In the genomic region with DNA sequence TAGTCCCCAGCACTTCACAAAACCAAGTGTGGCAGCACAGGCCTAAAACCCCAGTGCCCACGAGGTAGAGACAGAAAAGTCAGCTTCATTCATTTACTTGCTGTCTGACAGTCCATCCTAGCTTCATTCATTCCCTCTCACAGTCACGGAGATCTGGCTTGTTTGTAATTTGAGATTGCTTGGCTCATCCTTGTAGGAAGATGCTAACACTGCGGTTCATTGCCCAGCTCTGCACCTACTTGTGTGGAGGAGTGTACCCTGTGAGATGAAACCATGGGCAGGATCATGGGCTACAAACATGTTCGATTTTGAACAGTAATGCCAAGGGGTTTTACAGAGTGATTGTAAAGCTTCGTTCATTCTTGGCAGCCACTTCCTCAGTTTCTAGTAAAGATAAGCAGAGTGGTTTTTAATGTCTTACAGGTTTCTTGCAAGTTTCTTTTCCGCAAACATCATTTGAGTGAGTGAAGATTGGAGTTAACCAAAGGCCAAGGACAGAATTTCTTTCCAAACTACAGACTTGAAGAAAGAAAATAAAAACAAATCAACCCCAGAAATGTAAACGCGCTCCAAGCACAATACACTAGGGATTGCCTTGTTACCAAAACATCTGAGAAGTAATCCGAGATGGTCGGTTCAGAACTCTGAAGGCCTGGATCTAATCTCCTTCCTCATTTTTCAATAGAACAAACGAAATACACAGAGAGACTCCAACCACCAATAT, we compare ENCODE assay signal across 15 mouse cellular contexts. TPM values are rescaled to one million over a fixed set of nuclear protein-coding genes. Genes with fewer than 3 reads are reported as not detected.
A peak's percentile ranks its signal among the peaks of the same experiment; 100 is the strongest.
DNase-seq lines count a peak whose midpoint lies in the region; ATAC-seq lines count a peak whose summit lies in the region.
"Had no signal": no experiment of that assay in that cellular context is flagged by ENCODE, and none has a peak within 500 bp of the region (broad histone marks: within the 10 kb centered on the region; RNA-seq: fewer than 3 reads in every experiment).

No protein-coding gene starts in this region.

- 27% methylated on average over 11 of the region's 11 CpGs for WGBS in kidney, embryonic 14.5 days
- 34% methylated on average over 11 of the region's 11 CpGs for WGBS in lung, embryonic 16.5 days
- WGBS in embryonic facial prominence, embryonic 13.5 days: 21% methylated on average over 11 of the region's 11 CpGs

- no peaks in the 10 kb centered on the region for H3K4me1 ChIP-seq in kidney, embryonic 14.5 days (ENCODE audit: control insufficient read depth, insufficient read depth, low read length)
- H3K4me1 ChIP-seq in lung, embryonic 16.5 days (replicated peaks; ENCODE audit: control insufficient read depth, insufficient read depth, low read length): peaks cover 13% of the 10 kb centered on the region
- peaks cover 15% of the 10 kb centered on the region for H3K4me1 ChIP-seq in embryonic facial prominence, embryonic 13.5 days
- H3K4me1 ChIP-seq: hindbrain, embryonic 10.5 days; midbrain, embryonic 12.5 days had no signal

- ATAC-seq in kidney, embryonic 14.5 days (ENCODE audit: low FRiP score, low TSS enrichment): peak; percentile 62; the same call in 1 of the 2 replicates
- no peak for ATAC-seq in lung, embryonic 16.5 days (ENCODE audit: low read depth)
- no peak for ATAC-seq in embryonic facial prominence, embryonic 13.5 days (ENCODE audit: insufficient number of reproducible peaks, insufficient read depth, low FRiP score, low TSS enrichment, low read depth)
- ATAC-seq: activated CD4-positive, CD25-positive, alpha-beta regulatory T cell, adult 4 months; forebrain, embryonic 16.5 days; hindbrain, postnatal 0 days; intestine, postnatal 0 days had no signal

- H3K9me3 ChIP-seq in kidney, embryonic 14.5 days (ENCODE audit: control insufficient read depth, low read length): no peaks in the 10 kb centered on the region
- H3K9me3 ChIP-seq in lung, embryonic 16.5 days (ENCODE audit: control insufficient read depth, low read length): no peaks in the 10 kb centered on the region
- H3K9me3 ChIP-seq in embryonic facial prominence, embryonic 13.5 days: no peaks in the 10 kb centered on the region
- H3K9me3 ChIP-seq: heart, embryonic 10.5 days; hindbrain, embryonic 10.5 days; midbrain, embryonic 12.5 days had no signal

- no peak overlapping the region for H3K9ac ChIP-seq in kidney, embryonic 14.5 days (ENCODE audit: low read depth, low read length)
- H3K9ac ChIP-seq in lung, embryonic 16.5 days (ENCODE audit: low read length): no peak overlapping the region
- H3K9ac ChIP-seq in embryonic facial prominence, embryonic 13.5 days: no peak overlapping the region
- H3K9ac ChIP-seq: midbrain, embryonic 12.5 days had no signal

- H3K36me3 ChIP-seq in kidney, embryonic 14.5 days (ENCODE audit: control insufficient read depth, insufficient read depth, low read length): no peaks in the 10 kb centered on the region
- H3K36me3 ChIP-seq in lung, embryonic 16.5 days (ENCODE audit: control insufficient read depth, insufficient read depth, low read length): no peaks in the 10 kb centered on the region
- no peaks in the 10 kb centered on the region for H3K36me3 ChIP-seq in embryonic facial prominence, embryonic 13.5 days
- H3K36me3 ChIP-seq: heart, embryonic 10.5 days; hindbrain, embryonic 10.5 days; midbrain, embryonic 12.5 days had no signal

- H3K27me3 ChIP-seq in kidney, embryonic 14.5 days (ENCODE audit: control insufficient read depth, insufficient read depth, low read length): no peaks in the 10 kb centered on the region
- H3K27me3 ChIP-seq in lung, embryonic 16.5 days (ENCODE audit: control insufficient read depth, insufficient read depth, low read depth, low read length): no peaks in the 10 kb centered on the region
- H3K27me3 ChIP-seq in embryonic facial prominence, embryonic 13.5 days: no peaks in the 10 kb centered on the region
- H3K27me3 ChIP-seq: midbrain, embryonic 12.5 days had no signal

- DNase-seq in kidney, adult 8-10 months: no peak
- no peak for DNase-seq in lung, postnatal 36 days
- DNase-seq in layer of hippocampus, adult 11-12 months (ENCODE audit: low spot score): no peak
- DNase-seq in MN1 (ENCODE audit: low spot score): no peak
- DNase-seq: cerebellum, adult 9-11 months had no signal

- no peak overlapping the region for H3K4me3 ChIP-seq in kidney, embryonic 14.5 days (ENCODE audit: low read length)
- no peak overlapping the region for H3K4me3 ChIP-seq in lung, embryonic 16.5 days (ENCODE audit: low read length)
- H3K4me3 ChIP-seq in embryonic facial prominence, embryonic 13.5 days: no peak overlapping the region
- H3K4me3 ChIP-seq: heart, embryonic 10.5 days; hindbrain, embryonic 10.5 days; midbrain, embryonic 12.5 days had no signal

- no peak overlapping the region for H3K4me2 ChIP-seq in kidney, embryonic 14.5 days (replicated peaks; ENCODE audit: low read depth, low read length)
- H3K4me2 ChIP-seq in lung, embryonic 16.5 days (ENCODE audit: low read depth, low read length): no peak overlapping the region
- no peak overlapping the region for H3K4me2 ChIP-seq in embryonic facial prominence, embryonic 13.5 days
- H3K4me2 ChIP-seq: midbrain, embryonic 12.5 days had no signal

- no peak overlapping the region for H3K27ac ChIP-seq in kidney, embryonic 14.5 days (ENCODE audit: low read depth, low read length)
- peak overlapping the region; percentile 61 for H3K27ac ChIP-seq in lung, embryonic 16.5 days (ENCODE audit: low read length)
- H3K27ac ChIP-seq in embryonic facial prominence, embryonic 13.5 days: peak overlapping the region; percentile 41
- H3K27ac ChIP-seq: heart, embryonic 10.5 days; hindbrain, embryonic 10.5 days; hindbrain, postnatal 0 days; midbrain, embryonic 12.5 days had no signal

RNA-seq across cellular contexts. Expression of a gene that starts 27.9 kb away (rescaled TPM):
- polyA plus RNA-seq in kidney, embryonic 14.5 days (2014; fragmentation: Nextera tagmentation; extraction: Ambion mirVana): 0.41 and 0.56 TPM in 2 replicates
- 0.89 and 1.2 TPM in 2 replicates for polyA plus RNA-seq in lung, embryonic 16.5 days (2015; fragmentation: Nextera tagmentation; extraction: Ambion mirVana)
- polyA plus RNA-seq in embryonic facial prominence, embryonic 13.5 days (2015; fragmentation: Nextera tagmentation; extraction: Ambion mirVana): 0.74 and 1.0 TPM in 2 replicates

RNA-seq across cellular contexts. Expression of a gene that starts 33.4 kb away (rescaled TPM):
- 15.6 and 19.1 TPM in 2 replicates for polyA plus RNA-seq in kidney, embryonic 14.5 days (2014; fragmentation: Nextera tagmentation; extraction: Ambion mirVana)
- polyA plus RNA-seq in lung, embryonic 16.5 days (2015; fragmentation: Nextera tagmentation; extraction: Ambion mirVana): 22.3 and 24.9 TPM in 2 replicates
- polyA plus RNA-seq in embryonic facial prominence, embryonic 13.5 days (2015; fragmentation: Nextera tagmentation; extraction: Ambion mirVana): 42.6 and 43.0 TPM in 2 replicates
